Mouse (Mus musculus) adrenal gland, postnatal 10 days (tissue): ENCODE data around the gene Cyp2d40. TPM values are rescaled to one million over a fixed set of nuclear protein-coding genes. Genes with fewer than 3 reads are reported as not detected.
A peak's percentile ranks its signal among the peaks of the same experiment; 100 is the strongest.
"Not testable (repeated sequence)": the region's sequence is repeated elsewhere in the genome, so short reads cannot be mapped to it uniquely, and the experiment has no call there.

ENCODE experiments used
- DNase-seq: peaks from one replicate; pipeline ENCODE4 v3.0.0; 2021; ENCODE audit warnings: mixed read lengths
- long read RNA-seq, 2 experiments: library from polyadenylated mRNA; stranded (forward); transcript quantifications; one replicate each; pipeline ENCODE4 v2.0.0; 2021
- total RNA-seq, 2 experiments: library from RNA; stranded (reverse); gene quantifications; 2 replicates each; pipeline ENCODE4 v1.2.3; 2021

Cyp2d40 gene
- total RNA-seq: 1 to 10 TPM; 1.8 to 3.6 TPM
- long read RNA-seq, experiment 1: 0 reads
- long read RNA-seq, experiment 2: 0 reads

DNA sequence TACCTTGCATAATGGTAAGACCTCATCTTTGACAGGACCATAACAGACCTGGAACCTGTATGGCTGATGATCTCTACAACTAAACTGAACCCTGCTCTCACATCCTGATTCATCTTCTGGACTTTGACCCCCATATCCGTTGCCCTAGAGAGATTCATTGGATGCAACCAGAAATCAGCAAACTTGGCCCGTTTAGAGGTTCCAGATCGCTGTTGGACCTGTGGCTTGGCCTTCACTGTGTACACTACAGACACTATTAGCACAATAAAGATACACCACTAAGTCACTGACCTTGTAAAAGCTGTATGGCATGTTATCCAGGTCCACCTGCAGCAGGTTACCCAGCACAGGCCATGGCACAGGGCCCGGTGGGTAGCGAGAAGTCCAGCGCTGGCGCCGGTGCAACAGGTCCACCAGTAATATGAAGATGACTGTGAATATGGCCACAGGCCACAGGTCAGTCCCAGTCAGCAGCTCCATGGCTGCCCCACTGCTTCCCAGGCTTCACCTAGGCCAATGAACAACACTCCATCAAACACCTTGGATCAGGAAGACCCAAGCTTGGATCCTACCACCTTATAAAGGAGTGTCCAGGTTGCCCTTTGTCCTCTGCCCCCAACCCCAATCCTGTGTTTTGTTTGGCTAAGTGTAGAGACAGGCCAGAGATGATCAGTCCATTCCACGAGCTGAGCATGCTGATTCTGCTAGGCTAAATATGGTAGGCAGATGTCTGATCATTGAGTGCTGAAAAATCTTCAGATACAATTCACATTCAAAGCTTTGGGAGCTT is at the start of gene Cyp2d40:
TSS of gene Cyp2d40 (minus strand) at position 553 of the 790 bp plus-strand sequence.
- DNase-seq: no peak

DNA sequence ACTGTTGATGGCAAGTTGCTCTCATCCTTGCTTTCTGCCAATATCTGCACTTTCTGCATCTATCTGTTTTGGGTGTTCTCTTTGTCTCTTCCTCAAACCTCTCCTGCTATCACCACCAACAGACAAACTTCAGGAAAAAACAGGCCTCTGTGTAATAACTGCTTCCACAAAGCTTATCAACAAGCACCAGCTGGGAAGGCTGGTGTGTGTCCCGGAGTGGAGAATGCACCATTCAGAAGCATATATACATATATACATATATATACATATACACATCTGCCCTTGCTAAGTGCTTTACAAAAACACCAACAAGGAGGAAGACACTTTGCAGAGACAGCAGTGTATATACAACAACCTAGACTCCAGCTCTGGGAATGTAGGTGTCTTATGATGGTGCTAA is 46.6 kb upstream of the Cyp2d40 start:
- DNase-seq: no peak

DNA sequence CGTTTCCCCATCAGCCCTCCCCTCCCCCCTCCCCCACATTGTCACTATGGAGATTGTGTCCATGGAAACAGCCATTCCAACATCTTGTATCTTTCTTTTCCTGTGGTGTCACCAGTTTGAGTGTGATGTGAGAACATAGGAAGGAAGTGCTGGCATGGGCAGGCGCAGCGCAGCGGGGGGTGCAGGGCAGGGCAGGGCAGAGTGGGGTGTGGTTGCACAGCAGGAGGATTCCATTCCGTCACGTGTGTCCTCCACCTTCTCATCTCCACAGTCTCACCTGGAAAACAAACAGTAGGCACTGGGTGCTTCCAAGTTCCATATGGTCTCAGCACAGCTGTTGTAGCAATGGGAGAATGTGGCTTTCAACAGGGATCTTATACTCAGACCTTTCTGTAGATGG is 45.5 kb upstream of the Cyp2d40 start:
- no peak for DNase-seq

DNA sequence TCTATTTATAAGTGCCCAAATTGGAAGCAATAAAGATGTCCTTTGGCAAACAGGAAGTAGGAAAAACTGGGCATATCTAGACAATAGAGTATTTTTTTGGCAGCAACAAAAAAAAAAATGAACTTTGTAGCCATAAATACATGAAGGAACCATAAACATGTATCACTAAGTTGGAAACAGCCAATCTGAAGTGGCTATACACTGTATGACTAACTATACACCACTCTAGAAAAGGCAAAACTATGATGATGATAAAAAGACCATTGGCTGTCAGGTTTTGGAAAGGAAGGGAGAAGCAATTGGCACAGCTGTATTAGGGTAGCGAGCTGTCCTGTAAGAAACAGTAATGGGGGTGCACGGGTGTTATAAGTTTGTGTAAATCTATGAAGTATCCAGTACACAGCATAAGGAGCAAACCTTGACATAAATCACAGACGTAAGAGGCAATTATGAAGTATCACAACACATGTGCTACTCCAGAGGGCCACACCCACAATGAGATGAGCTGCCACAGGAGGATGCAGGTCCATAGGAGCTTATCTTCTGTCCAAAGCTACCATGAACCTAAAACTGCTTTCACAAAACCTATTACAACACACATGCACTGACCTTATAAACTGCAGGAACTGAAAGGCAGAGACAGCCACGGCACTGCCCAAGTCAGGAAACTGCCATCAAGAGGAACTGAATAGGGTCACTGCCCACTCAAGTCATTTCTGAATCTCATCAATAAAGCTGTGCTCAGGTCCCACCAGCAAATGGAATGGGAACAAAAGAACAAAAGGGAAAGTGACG is 43.2 kb upstream of the Cyp2d40 start:
- no peak for DNase-seq

DNA sequence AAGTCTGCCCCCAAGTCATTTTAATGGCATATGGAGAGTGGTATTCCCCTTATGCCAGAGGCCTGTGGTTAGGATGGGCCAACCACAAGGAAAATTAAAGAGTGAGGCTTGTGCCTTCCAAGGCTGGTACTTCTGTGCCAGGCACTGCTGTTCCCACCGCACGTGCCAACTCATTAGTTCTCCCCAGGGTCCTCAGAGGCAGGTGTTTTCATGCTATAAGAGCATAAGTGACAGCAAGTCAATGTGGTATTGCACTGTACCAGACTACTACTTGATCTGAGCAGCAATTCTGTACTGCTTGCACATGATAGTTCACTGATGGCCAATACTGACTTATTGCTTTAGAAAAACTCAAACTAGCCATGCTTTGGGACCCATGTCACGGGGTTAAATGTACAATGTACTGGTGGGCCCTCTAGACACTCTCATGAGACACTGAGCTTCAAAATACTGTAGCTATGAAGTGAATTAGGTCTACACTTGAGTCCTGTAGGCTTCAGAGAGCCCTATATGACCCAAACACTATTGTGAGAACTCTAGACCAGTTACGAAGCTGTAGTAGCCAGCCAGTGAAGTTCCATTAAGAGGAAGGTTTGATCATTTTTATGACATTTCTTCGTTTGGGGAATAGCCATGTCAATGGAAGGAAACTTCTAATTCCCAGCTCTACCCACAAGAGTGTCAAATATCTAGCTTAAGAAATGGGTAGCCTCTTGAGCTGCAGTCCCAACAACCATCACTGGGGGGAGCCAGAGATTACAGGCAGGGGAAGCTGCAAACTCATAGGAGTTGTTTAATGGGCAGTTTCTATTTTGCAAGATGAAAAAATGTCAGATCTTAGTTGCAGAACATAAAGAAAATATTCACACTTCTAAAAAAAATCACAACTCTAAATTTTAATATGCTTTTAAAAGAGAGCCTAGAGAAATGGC is 41.0 kb upstream of the Cyp2d40 start:
- DNase-seq: peak; percentile 91

DNA sequence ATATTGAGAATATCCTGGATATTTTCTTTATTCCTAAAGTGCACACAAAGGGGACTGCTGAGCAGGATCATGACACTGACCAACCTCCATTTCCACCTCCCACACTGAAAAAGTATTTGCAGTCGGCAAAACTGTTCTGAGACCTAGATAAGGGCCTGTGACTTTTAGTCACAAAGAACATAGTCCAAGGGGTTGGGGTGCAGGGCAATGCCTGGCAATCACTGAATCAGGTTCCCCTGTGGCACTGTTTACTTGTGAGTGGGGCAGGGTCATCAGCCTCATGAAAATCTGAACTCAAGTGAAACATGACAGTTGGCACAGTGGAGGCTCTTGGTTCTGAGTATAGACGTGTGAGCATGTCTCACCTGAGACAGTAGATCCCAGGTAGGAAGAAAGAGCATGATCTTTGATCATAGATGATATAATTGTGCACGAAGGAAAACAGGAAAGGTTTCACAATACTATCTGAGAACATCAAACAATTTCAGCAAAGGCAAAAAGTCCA is 32.0 kb upstream of the Cyp2d40 start:
- no peak for DNase-seq

DNA sequence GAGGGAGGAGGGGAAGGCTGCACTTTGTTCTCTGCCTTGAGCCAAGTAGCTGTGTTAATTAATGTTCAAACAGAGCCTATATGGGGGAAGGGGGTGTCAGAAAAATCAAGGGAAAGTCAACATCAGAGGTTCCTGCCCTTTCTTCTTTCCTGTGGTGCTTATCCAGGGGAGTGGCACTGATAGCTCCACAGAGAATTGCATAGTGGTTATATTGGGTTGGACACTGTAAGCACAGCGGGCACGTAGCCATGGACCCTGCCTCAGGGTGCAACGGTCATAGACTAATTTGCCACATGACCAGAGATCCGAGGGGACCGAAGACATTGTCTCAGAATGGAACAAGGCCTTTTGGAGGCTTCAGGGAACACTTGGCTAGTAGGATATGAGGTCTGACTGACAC is 30.3 kb upstream of the Cyp2d40 start, which contains the start of gene Cyp2d26:
TSS of gene Cyp2d26 (minus strand) at position 18 of the 400 bp plus-strand sequence.
- no peak for DNase-seq

DNA sequence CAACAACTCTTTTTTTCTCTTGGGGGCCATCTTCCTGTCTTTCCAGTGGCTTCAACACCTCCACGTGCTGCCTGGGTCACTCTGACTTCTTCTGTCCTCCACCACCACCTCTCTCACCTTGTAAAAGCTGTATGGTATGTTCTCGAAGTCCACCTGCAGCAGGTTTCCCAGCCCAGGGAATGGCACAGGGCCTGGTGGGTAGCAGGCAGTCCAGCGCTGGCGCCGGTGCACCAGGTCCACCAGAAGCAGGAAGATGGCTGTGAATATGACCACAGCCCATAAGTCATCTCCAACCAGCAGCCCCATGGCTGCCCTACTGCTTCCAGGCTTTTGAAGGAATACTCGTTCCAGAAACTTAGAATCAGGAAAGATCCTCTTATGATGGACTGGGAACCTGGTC is 29.9 kb upstream of the Cyp2d40 start:
- no peak for DNase-seq

DNA sequence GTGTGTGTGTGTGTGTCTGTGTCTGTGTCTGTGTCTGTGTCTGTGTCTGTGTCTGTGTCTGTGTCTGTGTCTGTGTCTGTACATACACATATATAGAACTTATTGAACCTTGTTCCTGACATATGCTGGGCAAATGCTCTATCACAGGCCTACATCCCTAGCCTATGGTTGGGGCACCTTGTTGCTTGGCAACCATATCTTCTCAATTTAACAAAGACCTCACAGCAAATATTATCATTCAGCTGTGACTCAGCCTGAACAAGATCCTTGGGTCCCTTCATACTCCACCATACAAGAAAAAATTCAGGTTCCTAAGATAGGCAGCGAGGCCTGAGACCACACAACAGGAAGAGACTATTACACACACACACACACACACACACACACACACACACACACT is 29.5 kb upstream of the Cyp2d40 start:
- DNase-seq: no peak

DNA sequence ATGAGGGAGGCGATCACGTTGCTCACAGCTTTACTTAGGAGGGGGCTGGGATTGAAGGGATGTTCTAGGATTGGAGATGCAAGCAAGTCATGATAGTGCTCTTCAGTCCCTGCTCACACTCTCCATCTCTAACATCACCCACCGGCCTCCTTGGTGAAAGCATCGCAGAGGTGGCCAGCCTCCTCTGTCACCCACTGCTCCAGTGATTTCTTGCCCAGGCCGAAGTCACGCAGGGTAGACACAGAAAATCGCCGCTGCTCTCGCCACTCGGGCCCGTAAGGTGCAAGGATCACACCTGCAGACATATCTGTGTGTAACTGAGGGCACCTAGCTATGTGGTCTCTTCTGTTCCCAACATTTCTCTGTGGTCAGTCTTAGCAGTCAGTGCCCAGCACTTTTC is 28.6 kb upstream of the Cyp2d40 start:
- DNase-seq: no peak

DNA sequence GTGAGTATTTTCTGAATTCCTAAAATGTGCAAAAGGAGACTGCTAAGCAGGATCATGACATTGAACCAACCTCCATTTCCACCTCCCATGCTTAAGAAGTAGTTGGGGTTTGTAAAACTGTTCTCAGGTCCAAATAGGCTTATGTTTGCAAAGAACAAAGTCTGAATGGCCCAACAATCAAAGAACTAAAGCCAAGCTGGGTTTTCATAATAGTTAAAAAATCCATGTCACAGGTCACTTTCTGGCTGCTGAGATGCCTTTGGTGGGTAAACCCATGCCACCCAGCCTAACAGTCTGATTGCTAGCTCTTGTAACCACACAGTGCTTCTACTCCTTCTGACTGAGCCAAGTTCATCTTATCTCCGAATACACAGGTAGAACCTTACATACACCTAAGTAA is 20.6 kb upstream of the Cyp2d40 start:
- DNase-seq: no peak

DNA sequence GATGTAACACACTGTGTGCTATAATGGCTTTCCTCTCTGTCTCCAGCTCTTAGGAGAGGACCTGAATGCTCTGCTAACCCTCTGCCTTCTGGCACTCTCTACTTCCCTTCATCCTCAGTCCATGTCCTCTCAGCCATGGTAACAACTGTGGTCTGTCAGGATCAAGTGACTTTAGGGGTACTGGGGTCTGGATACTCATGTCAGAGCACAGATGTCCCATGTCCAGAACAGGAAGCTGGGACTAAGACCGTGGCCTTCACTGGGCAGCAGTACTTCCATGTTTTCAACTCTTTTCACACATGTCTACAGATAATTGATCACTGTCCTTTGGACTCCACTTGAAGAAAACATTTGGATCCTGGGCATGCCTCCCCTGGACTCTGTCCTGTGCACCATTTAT is 19.8 kb upstream of the Cyp2d40 start:
- no peak for DNase-seq

DNA sequence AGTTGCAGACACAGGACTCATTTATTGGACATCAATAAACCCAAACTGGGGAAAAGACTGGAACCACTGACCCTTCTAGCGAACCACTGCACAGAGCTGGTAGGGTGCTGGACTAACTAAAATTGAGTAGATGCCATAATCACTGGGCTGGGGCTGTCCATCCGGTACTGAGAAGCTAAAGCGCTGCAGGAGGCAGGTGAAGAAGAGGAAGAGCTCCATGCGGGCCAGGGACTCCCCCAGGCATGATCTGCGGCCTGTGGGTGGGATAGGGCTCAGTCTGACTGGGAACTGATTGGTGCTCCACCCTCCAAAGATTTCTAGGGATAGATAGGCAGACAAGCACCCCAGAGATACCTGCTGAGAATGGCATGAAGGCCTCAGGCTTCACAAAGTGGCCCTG is 13.9 kb upstream of the Cyp2d40 start:
- not testable (repeated sequence) for DNase-seq

DNA sequence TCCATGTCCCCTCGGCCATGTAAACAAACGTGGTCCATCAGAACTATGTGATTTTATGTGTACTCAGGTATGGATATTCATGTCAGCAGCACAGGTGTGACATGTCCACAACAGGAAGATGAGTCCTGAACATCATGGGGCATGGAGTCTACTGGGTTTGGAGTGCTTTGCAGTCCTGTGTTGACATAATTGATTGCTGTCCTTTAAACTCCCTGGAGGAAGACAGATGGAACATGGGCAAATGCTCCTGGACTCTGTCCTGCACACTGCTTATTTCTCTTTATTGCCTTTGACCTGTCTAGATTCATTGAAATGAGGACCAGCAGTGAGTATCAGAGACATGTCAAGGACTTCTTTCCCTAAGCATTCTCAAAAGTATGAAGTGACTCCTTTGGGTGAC is 2.0 kb upstream of the Cyp2d40 start:
- no peak for DNase-seq

DNA sequence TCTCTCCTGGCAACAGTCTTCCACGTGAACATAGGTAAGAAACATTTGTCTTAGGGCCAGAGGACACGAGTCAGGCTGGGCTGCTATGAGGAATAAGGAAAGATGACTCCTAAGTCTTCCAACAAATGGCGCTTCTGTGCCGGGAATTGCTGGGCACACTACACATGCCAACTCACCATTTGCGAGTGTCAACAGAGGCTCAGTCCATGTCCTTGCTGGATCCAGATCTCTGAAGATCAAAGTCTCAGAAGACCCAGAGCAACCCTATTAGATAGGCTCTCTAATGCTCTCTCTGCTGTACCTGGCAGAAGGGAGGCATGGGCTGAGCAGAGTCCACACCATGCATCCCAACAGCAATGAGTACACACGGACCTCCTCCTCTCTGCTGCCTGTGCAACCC is 898 bp upstream of the Cyp2d40 start:
- DNase-seq: no peak

DNA sequence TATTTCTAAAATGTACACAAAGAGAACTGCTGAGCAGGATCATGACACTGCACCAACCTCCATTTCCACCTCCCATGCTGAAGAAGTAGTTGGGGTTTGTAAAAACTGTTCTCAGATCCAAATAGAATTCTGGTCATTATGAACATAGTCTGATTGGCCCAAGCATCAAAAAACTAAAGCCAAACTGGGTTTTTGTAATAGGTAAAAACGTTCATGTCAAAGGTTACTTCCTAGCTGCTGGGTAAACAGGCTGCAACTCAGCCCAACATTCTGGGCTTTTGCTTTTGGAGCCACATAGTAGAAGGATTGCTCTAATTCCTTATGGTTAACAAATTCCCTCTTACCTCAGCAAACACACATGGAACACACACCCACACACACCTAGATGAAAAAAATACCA is 15.8 kb downstream of the Cyp2d40 start:
- DNase-seq: no peak

DNA sequence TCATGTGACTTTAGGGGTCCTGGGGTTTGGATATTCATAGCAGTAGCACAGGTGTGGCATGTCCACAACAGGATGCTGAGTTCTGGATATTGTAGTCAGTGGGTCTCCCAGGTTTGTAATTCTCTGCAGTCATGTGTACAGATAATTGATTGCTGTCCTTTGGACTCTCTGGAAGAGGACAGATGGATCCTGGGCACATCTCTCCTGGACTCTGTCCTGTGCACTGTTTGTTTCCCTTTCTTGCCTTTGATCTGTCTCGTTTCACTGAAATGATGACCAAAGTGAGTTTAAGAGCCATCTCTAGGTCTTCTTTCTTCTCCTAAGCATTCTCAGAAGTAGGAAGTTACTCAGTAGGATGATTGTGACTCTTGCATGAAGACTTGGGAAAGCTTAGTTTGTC is 16.5 kb downstream of the Cyp2d40 start:
- no peak for DNase-seq

DNA sequence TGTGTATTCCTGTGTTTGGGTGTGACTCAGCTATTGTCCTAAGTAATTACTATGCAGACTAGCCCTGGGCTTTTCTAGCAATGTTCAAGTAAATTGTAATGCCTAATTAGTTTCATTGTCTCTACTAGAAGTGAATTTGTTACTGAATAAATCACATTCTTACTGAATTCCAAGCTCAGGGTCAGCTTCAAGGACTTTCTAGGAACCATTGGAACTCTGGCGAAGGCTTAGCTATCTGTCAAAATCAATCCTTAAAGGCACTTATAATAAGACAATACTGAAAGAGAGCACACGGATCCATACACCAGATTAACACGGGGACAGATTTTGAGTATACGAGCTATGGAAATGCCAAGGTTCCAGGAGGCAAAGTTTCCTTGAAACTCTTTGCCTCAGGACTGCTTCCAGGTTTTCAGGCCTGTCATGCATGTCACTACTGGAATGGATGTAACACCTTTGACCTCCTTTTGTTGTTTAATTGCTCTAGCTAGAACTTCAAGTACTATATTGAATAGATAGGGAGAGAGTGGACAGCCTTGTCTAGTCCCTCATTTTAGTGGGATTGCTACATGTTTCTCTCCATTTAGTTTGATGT is 30.6 kb downstream of the Cyp2d40 start:
- not testable (repeated sequence) for DNase-seq
